Mouse (Mus musculus) C2C12 (cell line): ENCODE data around the gene Slc1a5. TPM values are rescaled to one million over a fixed set of nuclear protein-coding genes. Genes with fewer than 3 reads are reported as not detected.

ENCODE experiments used
- H3K27me3 ChIP-seq: one replicate; pipeline ENCODE4 v1.6.1; 2011; ENCODE audit not compliant: control insufficient read depth, insufficient read depth, insufficient read length
- H3K36me3 ChIP-seq: one replicate; pipeline ENCODE4 v1.6.1; 2011; ENCODE audit not compliant: control insufficient read depth, insufficient read depth
- H3K4me3 ChIP-seq: one replicate; pipeline ENCODE4 v1.5.1; 2011; ENCODE audit warnings: mild to moderate bottlenecking, control low read depth; ENCODE audit not compliant: poor library complexity, insufficient read depth, severe bottlenecking
- H3K79me2 ChIP-seq: one replicate; pipeline ENCODE4 v1.6.1; 2011; ENCODE audit not compliant: control insufficient read depth, insufficient read depth
- H3K79me3 ChIP-seq: one replicate; pipeline ENCODE4 v1.6.1; 2011; ENCODE audit warnings: low read depth, control low read depth
- H3ac ChIP-seq: one replicate; pipeline ENCODE3; 2011; ENCODE audit warnings: low read depth; ENCODE audit not compliant: control insufficient read depth, insufficient read length
- CEBPB ChIP-seq: IDR thresholded peaks from one replicate; pipeline ENCODE4 v1.6.1; 2011; ENCODE audit warnings: low read depth, mild to moderate bottlenecking, control low read depth, moderate library complexity
- CTCF ChIP-seq: IDR thresholded peaks from one replicate; pipeline ENCODE4 v1.5.1; 2011; ENCODE audit not compliant: control insufficient read depth, insufficient read depth, insufficient read length
- FOSL1 ChIP-seq: IDR thresholded peaks from one replicate; pipeline ENCODE4 v1.8.0; 2011; ENCODE audit warnings: mild to moderate bottlenecking, low read length; ENCODE audit not compliant: poor library complexity, insufficient read depth, severe bottlenecking
- MAX ChIP-seq: IDR thresholded peaks from one replicate; pipeline ENCODE4 v1.6.1; 2011; ENCODE audit warnings: mild to moderate bottlenecking, control low read depth
- MYOD1 ChIP-seq: IDR thresholded peaks from one replicate; pipeline ENCODE4 v1.6.1; 2011; ENCODE audit warnings: low read depth; ENCODE audit not compliant: control insufficient read depth, insufficient read length
- MYOG ChIP-seq: IDR thresholded peaks from one replicate; pipeline ENCODE4 v1.6.1; 2011; ENCODE audit not compliant: control insufficient read depth, insufficient read length; ENCODE audit errors: extremely low read depth
- USF1 ChIP-seq: IDR thresholded peaks from one replicate; pipeline ENCODE4 v1.6.1; 2011; ENCODE audit warnings: low read depth, mild to moderate bottlenecking, control low read depth, moderate library complexity
- polyA plus RNA-seq: library from polyadenylated mRNA; unstranded; fragments of >200 nt; fragmentation: generic; extraction: Trizol; gene quantifications from one replicate; pipeline ENCODE4 v1.2.1, GENCODE M21; 2012; ENCODE audit warnings: missing spikeins

Gene Slc1a5
- polyA plus RNA-seq, 1 experiment, result 31.5 TPM

GRCm38 (mm10) chr7:16794886-16795285 is 13.7 kb downstream of the Slc1a5 start:
- TF ChIP-seq USF1 (no peak), MAX (no peak), MYOG (no peak), FOSL1 (no peak), CEBPB (no peak), MYOD1 (no peak), CTCF (no peak)
- Histone ChIP-seq H3K4me3 (no peak overlapping the region), H3ac (no peak overlapping the region), H3K79me3 (no peaks in the 10 kb centered on the region), H3K36me3 (peaks cover 21% of the 10 kb centered on the region), H3K79me2 (no peaks in the 10 kb centered on the region), H3K27me3 (no peaks in the 10 kb centered on the region)

GRCm38 (mm10) chr7:16804409-16805028 is 23.4 kb downstream of the Slc1a5 start:
- TF ChIP-seq MYOD1 (no peak), CEBPB (no peak), CTCF (no peak), MAX (no peak), USF1 (no peak), MYOG (no peak), FOSL1 (no peak)

GRCm38 (mm10) chr7:16807936-16808335 is 26.8 kb downstream of the Slc1a5 start:
- Histone ChIP-seq H3K4me3 (no peak overlapping the region), H3K36me3 (peaks cover 7% of the 10 kb centered on the region), H3K27me3 (no peaks in the 10 kb centered on the region), H3ac (no peak overlapping the region), H3K79me3 (no peaks in the 10 kb centered on the region), H3K79me2 (no peaks in the 10 kb centered on the region)
- no peak for TF ChIP-seq MAX
- TF ChIP-seq MYOG, result no peak
- no peak for TF ChIP-seq CTCF
- TF ChIP-seq CEBPB, result no peak
- no peak for TF ChIP-seq FOSL1
- TF ChIP-seq USF1, result no peak
- TF ChIP-seq MYOD1, result no peak

More at GRCm38 (mm10) chr7:16804409-16805028, 23.4 kb downstream of the Slc1a5 start:
- Histone ChIP-seq H3K79me3 (no peaks in the 10 kb centered on the region), H3ac (no peak overlapping the region), H3K79me2 (no peaks in the 10 kb centered on the region), H3K27me3 (no peaks in the 10 kb centered on the region), H3K36me3 (peaks cover 7% of the 10 kb centered on the region), H3K4me3 (no peak overlapping the region)

GRCm38 (mm10) chr7:16808647-16809046 is 27.5 kb downstream of the Slc1a5 start:
- Histone ChIP-seq H3ac (no peak overlapping the region), H3K4me3 (no peak overlapping the region), H3K79me2 (no peaks in the 10 kb centered on the region), H3K36me3 (peaks cover 9% of the 10 kb centered on the region), H3K79me3 (no peaks in the 10 kb centered on the region), H3K27me3 (no peaks in the 10 kb centered on the region)
- TF ChIP-seq FOSL1, result no peak
- no peak for TF ChIP-seq MYOD1
- no peak for TF ChIP-seq CTCF
- TF ChIP-seq MAX, result no peak
- TF ChIP-seq USF1, result no peak
- no peak for TF ChIP-seq MYOG
- no peak for TF ChIP-seq CEBPB

- TF ChIP-seq CTCF (peak; percentile 53), FOSL1 (no peak)
- Histone ChIP-seq H3ac (no peak overlapping the region), H3K79me2 (no peaks in the 10 kb centered on the region), H3K79me3 (no peaks in the 10 kb centered on the region), H3K27me3 (no peaks in the 10 kb centered on the region), H3K4me3 (no peak overlapping the region), H3K36me3 (peaks cover 11% of the 10 kb centered on the region)
These were observed 28.6 kb downstream of the Slc1a5 start for GRCm38 (mm10) chr7:16809739-16810138.
